Mouse (Mus musculus): ENCODE measurements around the gene Ralgps1. TPM values are rescaled to one million over a fixed set of nuclear protein-coding genes. Genes with fewer than 3 reads are reported as not detected.
"Not testable (repeated sequence)": the region's sequence is repeated elsewhere in the genome, so short reads cannot be mapped to it uniquely, and the experiment has no call there.

The Ralgps1 gene
- total RNA-seq, 1 experiment from 2014 or later, result 13.8 TPM

DNA sequence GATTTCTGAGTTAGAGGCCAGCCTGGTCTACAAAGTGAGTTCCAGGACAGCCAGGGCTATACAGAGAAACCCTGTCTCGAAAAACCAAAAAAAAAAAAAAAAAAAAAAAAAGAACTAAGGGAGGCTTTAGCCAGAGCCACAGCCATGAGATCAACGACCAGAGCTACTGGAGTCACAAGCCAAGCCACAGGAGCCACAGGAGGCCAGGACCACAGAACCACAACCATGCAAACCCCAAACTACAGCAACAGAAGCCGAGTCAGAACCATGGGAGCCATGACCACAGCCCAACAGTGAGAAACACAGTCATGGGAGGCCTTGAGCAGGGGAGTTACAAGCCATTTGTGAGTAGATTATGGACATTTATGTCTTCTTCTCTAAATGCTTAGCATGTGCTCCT is 41.7 kb downstream of the Ralgps1 start:
- no peak for ATAC-seq (ENCODE audit: extremely low read depth, insufficient number of reproducible peaks, low FRiP score, poor library complexity, severe bottlenecking)

DNA sequence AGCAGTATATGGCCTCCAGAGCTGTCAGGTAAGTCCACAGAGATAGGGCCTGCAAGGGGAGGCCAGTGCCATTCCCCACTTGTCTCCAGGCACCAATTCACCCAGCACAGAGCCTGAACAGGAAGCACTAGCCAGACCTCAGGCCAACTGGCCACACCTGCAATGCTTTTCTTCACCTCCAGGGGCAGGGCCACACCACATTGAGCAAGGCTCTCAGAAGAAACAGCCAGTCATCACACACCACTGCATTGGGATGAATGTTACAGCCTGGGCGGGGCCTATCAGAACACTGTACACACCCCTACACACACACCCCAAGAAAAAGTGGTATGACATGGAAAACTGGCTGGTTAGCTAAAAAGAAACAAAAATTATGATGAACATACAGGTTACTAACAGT is 42.3 kb downstream of the Ralgps1 start:
- ATAC-seq (ENCODE audit: extremely low read depth, insufficient number of reproducible peaks, low FRiP score, poor library complexity, severe bottlenecking), result peak; percentile 87

DNA sequence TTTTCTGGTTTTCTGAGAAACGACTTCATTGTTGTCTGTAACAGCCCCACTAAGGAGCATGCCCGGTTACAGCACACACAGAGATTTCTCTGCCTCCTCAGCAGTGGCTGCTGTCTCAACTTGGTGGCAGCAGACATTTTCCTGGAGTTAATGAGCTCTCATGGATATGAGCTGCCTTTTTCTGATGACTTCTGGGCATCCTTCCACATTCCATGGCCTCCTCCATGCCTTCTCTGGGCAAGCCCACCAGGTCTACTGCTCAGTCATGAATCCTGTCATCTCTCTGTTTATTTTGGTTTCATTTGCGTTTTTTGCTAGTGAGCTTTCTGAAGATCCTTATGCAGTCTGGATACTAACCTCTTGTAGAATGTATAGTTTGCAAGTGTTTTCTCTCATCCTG is 45.9 kb downstream of the Ralgps1 start:
- ATAC-seq (ENCODE audit: extremely low read depth, insufficient number of reproducible peaks, low FRiP score, poor library complexity, severe bottlenecking), result no peak

DNA sequence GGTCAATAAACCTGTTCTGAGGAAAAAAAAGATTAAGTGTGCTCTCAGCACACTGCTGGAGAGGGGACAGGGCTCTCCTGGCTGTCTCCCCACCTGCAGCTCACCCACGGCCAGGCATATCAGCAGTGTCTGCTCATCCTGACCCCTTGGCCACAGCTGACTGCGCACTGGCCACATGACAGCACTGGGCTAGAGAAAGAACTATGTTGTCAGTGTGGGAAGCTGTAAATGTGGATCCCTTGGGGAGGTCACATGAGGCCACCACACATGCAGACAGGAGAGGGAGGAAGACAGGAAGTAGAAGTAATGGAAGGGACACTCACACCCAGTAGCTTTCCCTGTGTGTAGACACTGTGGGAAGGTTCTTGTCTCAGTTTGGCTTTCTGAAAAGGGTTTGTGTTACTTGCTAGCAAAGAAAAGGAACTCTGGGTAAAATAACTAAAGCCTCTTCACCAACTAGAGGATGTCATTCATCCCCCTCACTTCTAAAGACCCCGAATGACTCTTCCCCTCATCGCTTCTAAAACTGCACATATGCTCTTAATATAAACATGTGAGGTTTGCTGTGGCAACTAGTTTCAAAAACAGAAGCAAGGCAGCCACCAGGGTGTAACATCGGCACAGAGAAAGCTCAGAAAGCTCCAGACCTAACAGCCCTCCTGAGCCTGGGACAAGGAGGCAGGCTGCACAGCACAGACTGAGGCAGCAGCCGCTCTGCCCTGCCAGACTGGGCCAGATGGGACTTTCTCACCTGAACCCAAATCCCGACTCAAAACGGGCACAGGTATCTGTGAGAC is 47.3 kb downstream of the Ralgps1 start:
- ATAC-seq (ENCODE audit: extremely low read depth, insufficient number of reproducible peaks, low FRiP score, poor library complexity, severe bottlenecking), result no peak

DNA sequence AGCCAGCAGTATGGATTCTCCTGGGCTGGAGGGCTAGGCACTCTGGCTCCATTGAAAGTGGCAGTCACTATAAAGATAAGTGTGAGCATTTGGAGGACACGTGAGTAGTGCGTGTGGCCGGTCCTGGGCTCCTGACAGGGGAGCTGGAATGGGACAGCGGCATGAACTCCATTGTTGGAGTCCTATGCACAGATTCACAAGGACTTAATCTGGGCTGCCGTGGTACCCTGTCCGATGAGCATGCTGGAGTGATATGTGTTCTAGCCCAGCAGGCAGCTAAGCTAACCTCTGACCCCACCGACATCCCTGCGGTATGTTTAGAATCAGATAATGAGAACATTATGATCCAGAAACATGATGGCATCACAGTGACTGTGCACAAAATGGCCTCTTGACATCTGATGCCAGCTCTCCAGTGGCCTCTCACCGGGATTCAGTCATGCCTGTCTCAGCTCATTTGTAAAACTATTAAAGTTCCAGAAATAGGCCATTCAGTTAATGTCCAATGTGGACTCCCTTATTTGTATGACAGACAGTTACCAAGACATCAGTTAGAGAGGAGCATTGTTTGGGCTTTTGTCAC is 48.2 kb downstream of the Ralgps1 start:
- not testable (repeated sequence) for ATAC-seq (ENCODE audit: extremely low read depth, insufficient number of reproducible peaks, low FRiP score, poor library complexity, severe bottlenecking)

DNA sequence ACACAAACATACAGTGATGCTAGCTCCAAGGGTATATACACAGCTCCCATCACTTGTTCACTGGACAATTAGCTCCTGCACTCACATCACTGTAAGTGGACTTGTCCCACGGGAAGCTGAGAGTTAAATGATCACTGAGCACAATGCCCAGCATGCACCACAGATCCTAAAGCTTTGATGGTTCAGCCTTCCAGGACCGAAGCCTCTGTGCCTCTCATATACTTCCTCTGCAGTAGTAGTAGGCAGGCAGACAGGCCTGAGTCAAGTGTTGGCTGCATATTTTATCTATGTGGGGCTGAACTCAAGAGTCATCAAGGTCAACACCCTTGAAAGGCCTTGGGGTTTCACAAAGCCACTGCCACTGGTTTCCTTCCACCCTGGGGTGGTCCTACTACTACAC is 49.6 kb downstream of the Ralgps1 start:
- ATAC-seq (ENCODE audit: extremely low read depth, insufficient number of reproducible peaks, low FRiP score, poor library complexity, severe bottlenecking), result no peak

DNA sequence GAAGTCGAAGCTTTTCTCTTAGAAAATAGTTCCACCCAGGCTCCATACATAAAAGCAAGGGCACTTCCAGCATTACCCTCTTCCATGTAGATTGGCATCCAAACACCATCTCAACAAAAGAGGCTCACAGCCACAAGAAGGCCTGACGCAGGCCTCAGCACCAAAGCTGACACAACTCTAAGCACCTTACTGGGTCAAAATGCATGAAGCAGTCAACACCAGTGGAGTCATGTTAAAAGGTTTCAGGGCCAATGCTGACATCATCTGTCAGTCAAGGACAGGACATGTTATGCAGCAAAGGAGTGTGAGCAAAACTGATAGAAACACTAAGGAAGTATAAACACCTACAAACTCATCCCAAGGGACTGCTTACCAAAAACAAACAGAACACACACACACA is 50.3 kb downstream of the Ralgps1 start:
- no peak for ATAC-seq (ENCODE audit: extremely low read depth, insufficient number of reproducible peaks, low FRiP score, poor library complexity, severe bottlenecking)

DNA sequence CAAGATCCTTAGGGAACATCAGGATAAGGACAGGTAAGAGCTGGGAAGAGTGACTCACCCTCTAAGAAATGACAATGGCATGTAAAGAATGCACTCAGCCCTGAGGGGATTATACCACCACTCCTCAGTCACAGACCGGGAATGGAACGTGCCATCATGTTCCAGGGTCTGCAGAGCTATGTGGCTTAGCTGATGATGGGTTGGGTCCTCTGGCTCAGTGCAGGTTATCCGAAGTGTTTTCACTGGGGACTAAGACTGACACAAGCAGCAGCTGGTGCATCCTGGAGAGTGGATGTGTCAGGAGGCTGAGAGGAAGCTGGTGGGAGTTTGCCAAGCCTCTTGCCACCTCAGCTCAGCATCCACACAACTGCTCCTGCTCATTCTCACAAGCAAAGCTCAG is 50.7 kb downstream of the Ralgps1 start:
- no peak for ATAC-seq (ENCODE audit: extremely low read depth, insufficient number of reproducible peaks, low FRiP score, poor library complexity, severe bottlenecking)

DNA sequence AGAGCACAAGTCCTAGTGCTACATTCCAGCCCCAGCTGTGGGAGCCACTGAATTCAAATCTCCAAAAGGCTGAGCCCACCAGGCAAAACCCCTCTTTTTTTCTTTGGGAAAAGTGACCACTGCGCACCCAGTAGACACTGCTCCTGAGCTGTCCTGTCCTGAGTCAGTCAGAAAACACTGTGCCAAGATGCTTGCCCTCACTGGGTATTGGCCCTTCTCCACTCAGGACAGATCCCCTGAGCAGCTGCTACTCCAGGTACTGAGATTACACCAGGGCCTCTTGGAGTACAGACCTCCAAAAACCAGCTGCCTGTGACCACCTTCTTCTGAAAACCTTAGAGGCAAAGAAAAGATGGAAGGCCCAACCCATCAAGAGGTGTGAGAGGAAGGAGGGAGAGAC is 51.4 kb downstream of the Ralgps1 start:
- ATAC-seq (ENCODE audit: extremely low read depth, insufficient number of reproducible peaks, low FRiP score, poor library complexity, severe bottlenecking), result no peak

DNA sequence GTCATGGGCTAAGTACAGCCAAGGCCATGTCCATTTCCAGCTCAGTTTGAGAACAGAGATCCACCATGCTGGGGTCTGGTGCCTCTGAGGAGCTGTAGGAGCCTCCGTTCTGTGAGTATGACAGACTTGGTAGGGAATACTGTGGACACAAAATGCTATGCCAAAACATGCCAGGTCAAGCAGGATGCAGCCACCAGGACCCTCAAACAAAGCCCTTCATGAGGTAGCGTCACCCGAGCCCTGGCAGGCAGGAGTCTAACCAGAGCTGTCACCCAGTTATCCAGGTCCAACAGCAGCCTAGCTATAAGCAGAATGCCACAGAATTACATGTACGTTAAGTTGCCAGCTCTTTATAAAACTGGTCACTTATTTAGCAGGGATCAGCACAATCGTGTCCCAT is 51.8 kb downstream of the Ralgps1 start:
- ATAC-seq (ENCODE audit: extremely low read depth, insufficient number of reproducible peaks, low FRiP score, poor library complexity, severe bottlenecking), result no peak

DNA sequence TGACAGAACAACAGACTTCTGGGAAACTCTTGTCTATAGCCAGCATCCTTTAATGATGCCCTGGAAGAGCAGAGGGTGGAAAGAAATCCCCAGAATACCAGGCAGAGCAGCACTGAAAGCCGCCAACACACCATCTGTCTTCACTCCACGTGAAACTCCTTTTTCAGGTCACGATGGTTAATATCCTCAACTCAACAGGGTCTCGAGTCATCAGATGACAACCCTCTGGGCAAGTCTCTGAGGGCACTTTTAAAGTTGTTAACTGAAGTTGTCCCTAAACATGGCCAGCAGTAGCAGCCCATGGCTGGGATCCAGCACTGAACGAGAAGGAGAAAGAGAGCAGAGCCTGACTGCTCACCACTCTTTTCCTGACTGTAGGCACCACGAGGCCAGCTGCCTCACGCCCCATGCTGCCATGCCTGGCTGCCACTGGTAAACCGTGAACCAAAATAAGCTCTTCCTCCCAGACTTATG is 52.8 kb downstream of the Ralgps1 start:
- ATAC-seq (ENCODE audit: extremely low read depth, insufficient number of reproducible peaks, low FRiP score, poor library complexity, severe bottlenecking), result no peak

DNA sequence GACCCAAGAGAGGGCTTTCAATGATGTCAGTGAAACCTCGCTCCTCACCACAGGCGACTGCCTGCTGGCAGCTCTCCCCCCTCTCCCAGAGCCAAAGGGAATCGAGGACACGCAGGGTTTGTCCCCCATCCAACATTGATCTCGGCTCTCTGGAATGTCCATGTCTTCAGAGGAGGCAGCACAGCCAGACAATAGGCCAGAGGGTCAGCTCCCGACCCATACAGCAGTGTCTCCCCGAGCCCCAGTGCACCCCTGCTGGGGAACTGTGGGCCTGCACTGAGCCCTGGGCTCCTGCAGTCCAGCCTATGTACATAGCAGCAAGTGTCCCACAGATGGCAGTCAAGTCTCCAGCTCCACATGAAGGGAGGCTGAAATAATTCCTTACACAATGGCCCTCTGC is 54.8 kb downstream of the Ralgps1 start:
- ATAC-seq (ENCODE audit: extremely low read depth, insufficient number of reproducible peaks, low FRiP score, poor library complexity, severe bottlenecking), result no peak

DNA sequence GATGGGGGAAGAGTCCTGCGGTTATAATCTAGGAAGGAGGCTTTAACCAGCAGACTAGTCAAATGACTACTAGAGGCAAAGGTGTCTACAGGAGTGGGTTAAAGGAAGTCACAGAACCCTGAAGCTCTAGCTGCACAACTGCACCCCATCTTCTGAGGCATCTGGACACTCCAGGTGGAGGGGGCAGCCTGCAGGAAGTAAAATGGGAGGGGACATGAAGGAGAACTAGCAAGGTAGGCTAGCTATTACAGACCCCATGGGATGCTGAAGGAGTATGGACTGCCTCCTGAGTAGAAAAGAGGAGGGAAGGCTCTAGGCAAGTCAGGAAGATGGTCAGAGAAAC is 55.3 kb downstream of the Ralgps1 start:
- no peak for ATAC-seq (ENCODE audit: extremely low read depth, insufficient number of reproducible peaks, low FRiP score, poor library complexity, severe bottlenecking)

DNA sequence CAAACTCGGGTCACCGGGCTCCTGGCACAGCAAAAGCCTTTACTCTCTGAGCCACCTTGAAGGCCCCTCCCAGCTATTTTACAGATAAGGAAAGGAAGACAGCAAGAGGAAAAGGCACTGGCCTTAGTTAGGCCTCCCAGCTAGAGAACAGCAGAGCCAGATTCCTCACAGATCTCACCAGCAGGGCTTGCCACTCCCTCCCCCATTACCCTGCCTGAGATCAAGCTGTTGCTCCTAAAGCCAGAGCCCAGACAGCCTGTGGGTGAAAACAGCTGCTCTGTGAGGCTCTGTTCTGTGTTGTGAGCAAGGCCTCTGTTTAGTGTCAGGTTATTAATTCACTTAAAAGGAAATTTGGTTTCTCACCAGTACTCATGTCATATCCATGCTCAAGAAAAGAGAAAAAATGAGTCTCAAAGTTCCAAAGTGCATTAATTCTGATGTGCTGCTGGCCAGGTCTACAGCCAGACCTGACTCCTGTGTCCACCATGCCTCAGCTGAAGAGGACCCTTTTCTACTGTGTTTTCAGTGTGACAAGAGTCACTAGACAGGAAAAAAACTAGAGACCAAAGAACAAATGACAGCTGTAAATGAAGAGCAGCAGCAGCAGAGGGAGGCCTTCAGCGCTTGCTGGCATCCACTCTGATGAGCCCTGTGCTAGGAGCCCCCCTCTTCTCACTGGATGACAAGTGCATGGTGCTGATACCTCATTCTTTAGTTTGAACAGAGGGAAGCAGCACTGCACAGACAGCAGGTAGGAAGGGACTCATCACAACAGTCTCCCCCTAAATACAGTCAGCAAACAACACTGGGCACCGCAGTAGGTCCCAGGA is 55.8 kb downstream of the Ralgps1 start:
- ATAC-seq (ENCODE audit: extremely low read depth, insufficient number of reproducible peaks, low FRiP score, poor library complexity, severe bottlenecking), result no peak

DNA sequence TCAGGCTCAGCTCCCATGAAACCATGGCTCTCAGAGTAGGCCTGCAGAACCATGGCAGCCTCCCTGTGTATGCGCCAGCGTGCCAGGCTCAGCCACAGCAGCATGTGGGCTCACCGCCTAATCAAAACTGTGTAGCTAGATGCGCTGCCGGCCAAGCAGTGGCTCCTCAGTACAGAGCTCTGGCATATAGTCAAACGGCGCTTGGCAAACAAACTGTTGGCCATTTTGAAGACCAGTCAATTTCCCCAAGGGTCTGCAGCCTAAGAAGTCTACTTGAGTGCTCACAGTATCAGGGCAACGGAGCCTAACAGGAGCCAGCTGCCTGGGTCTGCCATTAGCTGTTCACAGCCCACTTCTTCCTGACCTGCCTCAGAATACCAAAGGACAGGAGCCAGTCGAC is 61.9 kb downstream of the Ralgps1 start:
- no peak for ATAC-seq (ENCODE audit: extremely low read depth, insufficient number of reproducible peaks, low FRiP score, poor library complexity, severe bottlenecking)

DNA sequence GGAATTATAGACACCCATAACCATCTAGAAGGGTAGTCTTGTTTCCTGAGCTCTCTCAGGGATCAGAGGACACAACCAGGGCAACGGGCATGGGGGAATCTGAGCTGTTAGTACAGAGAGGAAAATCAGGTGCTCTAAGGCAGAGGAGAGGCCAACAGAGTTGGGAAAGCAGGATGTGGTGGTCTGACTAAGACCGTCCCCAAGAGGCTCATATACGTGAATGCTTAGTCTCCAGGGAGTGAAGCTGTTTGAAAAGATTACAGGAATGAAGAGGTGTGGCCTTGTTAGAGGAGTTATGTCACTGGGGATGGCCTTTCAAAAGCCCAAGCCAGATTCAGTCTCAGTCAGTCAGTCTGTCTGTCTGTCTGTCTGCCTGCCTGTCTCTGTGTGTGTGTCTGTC is 64.7 kb downstream of the Ralgps1 start:
- no peak for ATAC-seq (ENCODE audit: extremely low read depth, insufficient number of reproducible peaks, low FRiP score, poor library complexity, severe bottlenecking)

DNA sequence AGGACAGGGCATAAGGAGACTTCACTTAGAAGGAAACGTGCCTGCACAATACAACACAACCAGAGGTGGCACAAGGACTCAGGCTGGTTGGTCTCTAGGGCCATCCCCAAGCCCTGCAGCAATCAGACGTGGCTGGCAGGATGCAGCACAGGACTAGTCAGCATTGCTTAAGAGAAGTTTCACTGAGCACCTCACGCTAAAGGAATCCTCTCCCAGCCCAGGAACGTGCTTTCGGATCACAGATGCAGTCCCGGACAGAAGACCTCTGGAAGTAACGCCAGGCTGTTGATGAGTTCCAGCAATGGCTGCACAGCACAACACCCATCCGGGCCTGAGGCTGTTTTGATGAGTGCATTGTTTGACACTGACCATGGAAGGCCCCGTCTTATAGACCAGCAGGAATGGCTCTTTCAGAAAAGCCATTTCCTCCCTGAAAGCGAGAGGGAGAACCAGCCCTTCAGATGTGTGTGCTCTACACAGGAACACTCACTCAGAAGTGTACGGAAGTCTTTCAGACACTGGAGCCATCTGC is 67.8 kb downstream of the Ralgps1 start:
- no peak for ATAC-seq (ENCODE audit: extremely low read depth, insufficient number of reproducible peaks, low FRiP score, poor library complexity, severe bottlenecking)

DNA sequence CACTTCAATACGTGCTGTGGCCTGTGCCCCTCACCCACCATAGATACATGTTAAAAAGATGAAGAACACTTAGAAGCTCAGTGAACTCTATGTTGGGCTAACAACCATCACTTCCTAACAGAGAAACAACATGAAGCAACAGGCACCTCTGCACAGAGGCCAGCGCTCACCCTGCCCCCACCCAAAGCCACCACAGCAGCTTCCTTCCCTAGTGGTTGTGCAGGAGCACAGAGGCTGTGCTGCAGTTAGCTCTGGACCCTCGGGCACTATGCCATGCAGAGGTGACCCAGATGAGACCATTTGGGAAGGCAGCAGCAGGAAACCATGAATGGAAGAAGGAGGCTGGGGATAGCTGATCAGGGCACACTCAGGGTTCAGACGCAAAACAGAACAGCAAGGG is 68.5 kb downstream of the Ralgps1 start:
- ATAC-seq (ENCODE audit: extremely low read depth, insufficient number of reproducible peaks, low FRiP score, poor library complexity, severe bottlenecking), result 0 out of 2 replicates have a peak, but pooled peaks have one; percentile 17

DNA sequence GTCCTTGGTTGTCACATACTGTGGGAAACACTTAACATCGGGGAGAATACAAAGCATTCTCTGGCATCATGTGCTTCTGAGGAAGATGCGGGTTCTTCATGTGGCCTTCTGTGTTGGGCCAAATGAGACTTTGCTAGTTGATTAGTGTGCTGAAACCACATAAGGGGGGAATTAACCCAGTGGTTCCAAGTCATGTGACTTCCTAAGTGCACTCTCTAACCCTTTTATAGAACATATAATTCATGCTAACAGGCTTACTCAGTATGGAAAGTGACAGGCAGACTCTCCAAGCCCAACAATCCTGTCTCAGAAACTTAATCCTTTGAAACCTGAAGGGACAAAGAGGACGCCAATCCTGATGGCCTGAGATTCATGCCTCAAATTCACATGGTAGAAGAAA is 68.9 kb downstream of the Ralgps1 start:
- no peak for ATAC-seq (ENCODE audit: extremely low read depth, insufficient number of reproducible peaks, low FRiP score, poor library complexity, severe bottlenecking)

Measured in neutrophil, adult 5-6 weeks (primary cell).